Mouse (Mus musculus): ENCODE measurements around the gene Sirt7. TPM values are rescaled to one million over a fixed set of nuclear protein-coding genes. Genes with fewer than 3 reads are reported as not detected.
A peak's percentile ranks its signal among the peaks of the same experiment; 100 is the strongest.

The Sirt7 gene
- total and polyA plus RNA-seq, 3 experiments = 74.4 to 91.3 (median 75.2) TPM

DNA sequence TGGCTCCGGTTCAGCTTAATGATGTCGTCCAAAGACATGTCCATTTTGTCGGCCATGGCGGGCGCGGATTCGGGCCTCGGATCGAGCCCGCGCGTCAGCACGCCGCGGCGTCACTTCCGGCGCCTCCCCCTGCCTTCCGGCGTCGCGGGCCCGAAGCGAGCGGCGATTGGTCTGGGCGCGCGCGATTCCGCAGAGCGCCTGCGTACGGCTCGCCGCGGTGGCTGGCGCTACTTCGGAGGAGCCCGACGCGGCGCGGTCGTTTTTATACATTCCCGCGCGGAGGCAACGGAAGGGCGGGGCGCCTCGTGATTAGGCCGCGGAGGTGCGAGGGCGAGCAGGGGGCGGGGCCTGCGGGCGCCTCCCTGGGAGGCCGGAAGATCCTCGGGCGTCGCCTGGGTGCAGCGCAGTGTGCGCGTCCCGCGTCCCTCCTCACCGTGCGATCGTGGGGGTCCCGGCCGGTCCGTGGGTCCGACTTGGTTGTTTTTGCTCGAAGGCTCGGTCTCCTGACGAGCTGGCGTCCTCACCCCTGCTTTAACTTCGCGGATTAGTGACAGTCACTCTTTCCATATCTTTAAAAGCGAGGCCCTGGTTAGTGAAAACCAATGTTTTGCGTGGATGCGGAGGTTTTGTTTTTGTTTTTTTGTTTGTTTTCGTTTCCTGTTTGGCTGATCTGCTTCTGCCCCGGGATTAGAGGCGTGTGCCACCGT is 26.6 kb downstream of the Sirt7 start, which contains the start of the genes Alyref and Anapc11 (continued):
- TF ChIP-seq EP300 (IDR thresholded peaks at IDR 0.05; ENCODE audit: low read length) (0 out of 2 replicates have a peak, but pooled peaks have one; percentile 24), JUN (IDR thresholded peaks at IDR 0.05; ENCODE audit: insufficient read depth, low read depth, low read length) (0 out of 2 replicates have a peak, but pooled peaks have one; percentile 13), POLR2AphosphoS2 (IDR thresholded peaks at IDR 0.05; ENCODE audit: low read depth, low read length) (peak; percentile 88), RCOR1 (conservative IDR thresholded peaks at IDR 0.05; ENCODE audit: low read depth, low read length) (peak; percentile 88), KAT2A (IDR thresholded peaks at IDR 0.05; ENCODE audit: insufficient replicate concordance, low read length) (peak; percentile 93; the same call in 1 of the 2 replicates), MXI1 (IDR thresholded peaks at IDR 0.05; ENCODE audit: low read depth, low read length) (peak; percentile 93), ETS1 (conservative IDR thresholded peaks at IDR 0.05; ENCODE audit: low read depth, low read length) (peak; percentile 61), RAD21 (IDR thresholded peaks at IDR 0.05; ENCODE audit: low read depth, low read length) (no peak), USF1 (IDR thresholded peaks at IDR 0.05; ENCODE audit: low read depth, low read length) (peak; percentile 63), PAX5 (IDR thresholded peaks at IDR 0.05; ENCODE audit: low read length) (no peak)

DNA sequence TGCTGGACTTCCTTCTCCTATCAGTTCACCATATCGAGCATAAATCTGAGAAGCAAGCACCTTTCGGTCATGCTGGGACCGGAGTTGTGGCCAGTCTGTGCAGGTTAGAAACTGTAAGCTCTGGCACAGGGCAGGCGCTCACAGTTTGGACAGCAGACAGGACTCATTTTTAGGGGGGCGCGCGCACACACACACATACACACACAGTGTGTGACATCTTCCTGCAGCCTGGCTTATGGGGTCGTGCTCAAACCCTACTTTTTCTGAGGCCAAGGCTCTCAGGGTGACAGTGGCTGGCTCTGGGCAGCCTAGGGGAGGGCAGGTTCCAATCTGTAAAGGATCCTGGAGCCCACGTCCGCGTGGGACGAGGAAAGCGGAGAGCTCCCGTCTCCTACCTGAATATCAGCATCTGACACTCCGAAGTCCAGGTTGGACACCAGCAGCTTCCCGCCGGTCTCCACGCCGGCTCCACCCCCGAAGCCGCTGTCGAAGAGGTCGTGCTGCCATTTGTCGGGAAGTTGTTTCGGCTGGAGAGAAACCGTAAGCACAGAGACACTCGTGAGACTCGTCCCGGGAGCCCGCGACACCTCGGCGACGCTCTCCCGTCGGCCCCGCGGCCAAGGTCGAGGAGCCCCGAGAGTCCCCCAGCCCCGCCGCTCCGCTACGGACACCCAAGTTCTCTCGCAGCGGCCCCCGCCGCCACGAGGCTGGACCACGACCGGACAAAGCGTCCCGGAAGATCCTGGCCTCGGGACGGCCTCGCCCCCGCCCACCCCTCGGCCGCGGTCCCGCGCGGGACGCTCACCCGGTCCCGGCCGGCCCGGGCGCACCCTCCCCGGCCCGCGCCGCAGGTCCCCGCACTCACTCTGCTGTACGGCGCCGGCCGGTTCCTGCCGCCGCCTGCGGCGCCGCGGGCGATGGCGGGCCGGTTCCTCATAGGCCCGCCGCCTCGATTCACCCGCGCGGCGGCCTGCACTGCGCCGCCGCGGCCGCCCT is 27.5 kb downstream of the Sirt7 start:
- peak overlapping the region; percentile 17 for H3K27ac ChIP-seq (ENCODE audit: insufficient read depth, low read depth)
- peak overlapping the region; percentile 83 to 96 (median 88) for H3K4me3 ChIP-seq (replicated peaks in 1 of 3; ENCODE audit: low read depth in 2 of 3, low read length in 2 of 3, poor library complexity in 1 of 3)
- peak overlapping the region; percentile 98 for H3K9ac ChIP-seq (ENCODE audit: insufficient read depth, low read depth)
- H3K4me1 ChIP-seq (ENCODE audit: control insufficient read depth in 1 of 2, insufficient read depth in 2 of 2) = peaks cover 8 to 58% of the 10 kb centered on the region in 2 experiments
- 0 out of 2 replicates have a peak, but pooled peaks have one; percentile 1 for TF ChIP-seq MYC (IDR thresholded peaks at IDR 0.05; ENCODE audit: low read depth, low read length)
- TF ChIP-seq IRF4 (IDR thresholded peaks at IDR 0.05; ENCODE audit: low read depth, low read length) = no peak
- 0 out of 2 replicates have a peak, but pooled peaks have one; percentile 46 for TF ChIP-seq SIN3A (IDR thresholded peaks at IDR 0.05; ENCODE audit: low read length)
- TF ChIP-seq MXI1 (IDR thresholded peaks at IDR 0.05; ENCODE audit: low read depth, low read length) = peak; percentile 61; the same call in 1 of the 2 replicates
- TF ChIP-seq ETS1 (conservative IDR thresholded peaks at IDR 0.05; ENCODE audit: low read depth, low read length) = no peak
- no peaks in the 10 kb centered on the region for H3K9me3 ChIP-seq (replicated peaks; ENCODE audit: low read length)
- H3K4me2 ChIP-seq (ENCODE audit: insufficient read depth, low read depth, poor library complexity, severe bottlenecking) = peak overlapping the region; percentile 64
- peaks cover 46 to 68% of the 10 kb centered on the region in 2 experiments for H3K36me3 ChIP-seq (replicated peaks in 1 of 2; ENCODE audit: control insufficient read depth in 1 of 2, insufficient read depth in 1 of 2, low read length in 1 of 2)
- H3K27me3 ChIP-seq (replicated peaks) = no peaks in the 10 kb centered on the region
- in situ Hi-C loops (cut with MboI; ENCODE audit: low pct_ligation_motif_present, low pct_unique_long_range_greater_than_20kb, low sequenced_read_pairs) = no loop called here
- dilution Hi-C loops (cut with MboI; ENCODE audit: extremely low pct_ligation_motif_present, extremely low pct_unique_long_range_greater_than_20kb, low sequenced_read_pairs) = no loop called here
- H3K79me2 ChIP-seq (replicated peaks; ENCODE audit: control insufficient read depth, extremely low read depth, insufficient read depth, poor library complexity, severe bottlenecking) = peaks cover 62% of the 10 kb centered on the region
- DNase-seq (ENCODE audit: extremely low read depth) = no peak

Measured in CH12.LX (cell line).